Mouse (Mus musculus): ENCODE data around the gene Hs6st3.

GRCm38 (mm10) chr14:119678574-119678973 is 540.4 kb downstream of the Hs6st3 start:
- no peak for TF ChIP-seq CTCF (IDR thresholded peaks at IDR 0.05; ENCODE audit: low read depth)
- no peak for TF ChIP-seq EP300 (IDR thresholded peaks at IDR 0.05; ENCODE audit: low read depth)
